8 mouse cellular contexts compared by ENCODE assay signal in genomic region chr11:61174821-61175658, GRCm38 (mm10). TPM values are rescaled to one million over a fixed set of nuclear protein-coding genes. Genes with fewer than 3 reads are reported as not detected.
DNase-seq lines count a peak whose midpoint lies in the region; ATAC-seq and TF ChIP-seq lines count a peak whose summit lies in the region.

Gene Usp22 (minus strand): TSS chr11:61175055.

- peak; percentile 50 to 85; a peak in 3 of 4 replicates for TF ChIP-seq POLR2A in MEL (IDR thresholded peaks at IDR 0.05; ENCODE audit: control insufficient read depth in 1 of 2, insufficient read depth in 1 of 2, low read depth in 1 of 2, low read length in 2 of 2, poor library complexity in 1 of 2)
- peak; percentile 96 for TF ChIP-seq POLR2A in cerebellum, adult 2 months (IDR thresholded peaks at IDR 0.05; ENCODE audit: borderline replicate concordance, insufficient read depth, low read length)

- peak within 1 kb of the TSS; percentile 79 for H3K9ac ChIP-seq in MEL (ENCODE audit: control insufficient read depth, low read depth, low read length, poor library complexity, severe bottlenecking)
- H3K9ac ChIP-seq in forebrain, postnatal 0 days, result peak within 1 kb of the TSS; percentile 100
- peak within 1 kb of the TSS; percentile 95 for H3K9ac ChIP-seq in lung, embryonic 15.5 days

- H3K9me3 ChIP-seq in MEL (replicated peaks; ENCODE audit: insufficient read depth, low read length), result no peaks in the 10 kb centered on the region
- no peaks in the 10 kb centered on the region for H3K9me3 ChIP-seq in forebrain, postnatal 0 days (ENCODE audit: low read length)
- no peaks in the 10 kb centered on the region for H3K9me3 ChIP-seq in lung, embryonic 15.5 days

- H3K4me2 ChIP-seq in forebrain, postnatal 0 days (ENCODE audit: low read depth), result peak within 1 kb of the TSS; percentile 65
- peak within 1 kb of the TSS; percentile 65 for H3K4me2 ChIP-seq in lung, embryonic 15.5 days

- peak within 1 kb of the TSS; percentile 60 for H3K27ac ChIP-seq in MEL (ENCODE audit: control insufficient read depth, low read depth, low read length)
- peak within 1 kb of the TSS; percentile 88 for H3K27ac ChIP-seq in cerebellum, adult 2 months (ENCODE audit: insufficient read depth, low read length)
- H3K27ac ChIP-seq in forebrain, postnatal 0 days (ENCODE audit: low read depth, low read length), result peak within 1 kb of the TSS; percentile 100
- H3K27ac ChIP-seq in lung, embryonic 15.5 days, result peak within 1 kb of the TSS; percentile 97

- H3K79me2 ChIP-seq in MEL (ENCODE audit: control insufficient read depth, insufficient read depth, low read length, poor library complexity), result peaks cover 19% of the 10 kb centered on the region

- peaks cover 0 to 18% of the 10 kb centered on the region in 2 experiments; a peak in 2 of 4 replicates for H3K36me3 ChIP-seq in MEL (ENCODE audit: control insufficient read depth in 1 of 2, insufficient read depth in 2 of 2, low read length in 2 of 2)
- H3K36me3 ChIP-seq in forebrain, postnatal 0 days (ENCODE audit: insufficient read depth), result no peaks in the 10 kb centered on the region
- H3K36me3 ChIP-seq in lung, embryonic 15.5 days, result no peaks in the 10 kb centered on the region

- peak; percentile 100 for DNase-seq in MEL (ENCODE audit: low read depth, low spot score)
- peak; percentile 99 to 100 for DNase-seq in cerebellum, adult 2 months
- DNase-seq in forebrain, postnatal 0 days, result peak; percentile 100
- DNase-seq in heart, postnatal 4 days, result peak; percentile 99
- DNase-seq in layer of hippocampus, adult 8-10 months (ENCODE audit: low spot score in 2 of 2), result peak; percentile 100
- DNase-seq in ovary, adult 18-20 months (ENCODE audit: low spot score), result peak; percentile 100
- peak; percentile 100 for DNase-seq in thymus, postnatal 0 days (ENCODE audit: low spot score)

- under 1% methylated on average over 69 of the region's 69 CpGs for WGBS in cerebellum, adult 2 months
- WGBS in forebrain, postnatal 0 days, result under 1% methylated on average over 68 of the region's 69 CpGs
- WGBS in lung, embryonic 15.5 days, result under 1% methylated on average over 69 of the region's 69 CpGs

- TF ChIP-seq RAD21 in MEL (IDR thresholded peaks at IDR 0.05; ENCODE audit: low read depth, low read length), result no peak

- peak; percentile 94 for ATAC-seq in forebrain, postnatal 0 days
- peak; percentile 98 for ATAC-seq in lung, embryonic 15.5 days (ENCODE audit: borderline replicate concordance, extremely low read depth, low FRiP score, low TSS enrichment)

- no peaks in the 10 kb centered on the region; a peak in 1 of 4 replicates for H3K27me3 ChIP-seq in MEL (ENCODE audit: control insufficient read depth in 1 of 2, insufficient read depth in 2 of 2, low read length in 2 of 2)
- no peaks in the 10 kb centered on the region for H3K27me3 ChIP-seq in cerebellum, adult 2 months (ENCODE audit: control insufficient read depth, insufficient read depth, low read length)
- H3K27me3 ChIP-seq in forebrain, postnatal 0 days (ENCODE audit: insufficient read depth, low read length), result no peaks in the 10 kb centered on the region
- no peaks in the 10 kb centered on the region for H3K27me3 ChIP-seq in lung, embryonic 15.5 days

- peaks cover 12 to 13% of the 10 kb centered on the region in 2 experiments for H3K4me1 ChIP-seq in MEL (ENCODE audit: control insufficient read depth in 1 of 2, insufficient read depth in 2 of 2, low read length in 2 of 2)
- H3K4me1 ChIP-seq in cerebellum, adult 2 months (ENCODE audit: control insufficient read depth, insufficient read depth, low read length), result peaks cover 3% of the 10 kb centered on the region; the same call in 1 of the 2 replicates
- H3K4me1 ChIP-seq in forebrain, postnatal 0 days (ENCODE audit: insufficient read depth), result peaks cover 25% of the 10 kb centered on the region
- peaks cover 14% of the 10 kb centered on the region for H3K4me1 ChIP-seq in lung, embryonic 15.5 days

- TF ChIP-seq EP300 in MEL (IDR thresholded peaks at IDR 0.05; ENCODE audit: low read depth in 1 of 2, low read length in 2 of 2), result peak in 1 of 2 experiments; percentile 6; a peak in 1 of 4 replicates

- TF ChIP-seq CTCF in MEL (IDR thresholded peaks at IDR 0.05 in 2 of 3, conservative IDR thresholded peaks at IDR 0.05 in 1 of 3; ENCODE audit: control insufficient read depth in 1 of 3, insufficient read depth in 1 of 3, low read depth in 2 of 3, low read length in 3 of 3, poor library complexity in 1 of 3, severe bottlenecking in 1 of 3), result no peak
- TF ChIP-seq CTCF in cerebellum, adult 2 months (IDR thresholded peaks at IDR 0.05; ENCODE audit: borderline replicate concordance, insufficient read depth, low read depth, low read length), result no peak
- peak; percentile 25; the same call in 1 of the 2 replicates for TF ChIP-seq CTCF in forebrain, postnatal 0 days (IDR thresholded peaks at IDR 0.05; ENCODE audit: low read depth)

- H3K4me3 ChIP-seq in MEL (ENCODE audit: control insufficient read depth in 1 of 2, insufficient read depth in 1 of 2, low read depth in 2 of 2, low read length in 2 of 2), result peak within 1 kb of the TSS; percentile 78 to 85
- H3K4me3 ChIP-seq in cerebellum, adult 2 months (replicated peaks; ENCODE audit: insufficient read depth, low read depth, low read length), result peak within 1 kb of the TSS; percentile 86
- peak within 1 kb of the TSS; percentile 98 for H3K4me3 ChIP-seq in forebrain, postnatal 0 days (ENCODE audit: low read depth, low read length)
- peak within 1 kb of the TSS; percentile 89 for H3K4me3 ChIP-seq in lung, embryonic 15.5 days

TF ChIP-seq in MEL, 35 proteins besides CTCF, POLR2A, EP300 and RAD21:
- TF ChIP-seq RCOR1 (IDR thresholded peaks at IDR 0.05; ENCODE audit: low read depth, low read length) (peak; percentile 51; the same call in 1 of the 2 replicates), HCFC1 (IDR thresholded peaks at IDR 0.05; ENCODE audit: low read depth, low read length) (peak; percentile 75), UBTF (IDR thresholded peaks at IDR 0.05; ENCODE audit: borderline replicate concordance, insufficient read depth, low read depth, low read length) (0 out of 2 replicates have a peak, but pooled peaks have one; percentile 16), MAX (IDR thresholded peaks at IDR 0.05; ENCODE audit: low read length) (no peak), ETS1 (IDR thresholded peaks at IDR 0.05; ENCODE audit: low read depth, low read length) (peak; percentile 80), ELF1 (IDR thresholded peaks at IDR 0.05; ENCODE audit: low read depth, low read length) (peak; percentile 36; the same call in 1 of the 2 replicates), KAT2A (conservative IDR thresholded peaks at IDR 0.05; ENCODE audit: low read depth, low read length) (0 out of 2 replicates have a peak, but pooled peaks have one; percentile 9), USF1 (IDR thresholded peaks at IDR 0.05; ENCODE audit: low read depth, low read length) (no peak; the same call in 1 of the 2 replicates), TCF12 (IDR thresholded peaks at IDR 0.05; ENCODE audit: low read depth, low read length) (peak; percentile 22; the same call in 1 of the 2 replicates), SIN3A (IDR thresholded peaks at IDR 0.05; ENCODE audit: low read length) (peak; percentile 94), MAFK (IDR thresholded peaks at IDR 0.05; ENCODE audit: borderline replicate concordance, low read depth, low read length) (no peak), ZNF384 (IDR thresholded peaks at IDR 0.05; ENCODE audit: low read depth, low read length) (0 out of 2 replicates have a peak, but pooled peaks have one; percentile 10), MEF2A (IDR thresholded peaks at IDR 0.05; ENCODE audit: extremely low read depth, insufficient replicate concordance, low read depth, low read length, poor library complexity, severe bottlenecking) (no peak), NRF1 (IDR thresholded peaks at IDR 0.05; ENCODE audit: insufficient read depth, low read depth, low read length, poor library complexity, severe bottlenecking) (peak; percentile 85), ZMIZ1 (IDR thresholded peaks at IDR 0.05; ENCODE audit: low read depth, low read length) (0 out of 2 replicates have a peak, but pooled peaks have one; percentile 49), POLR2AphosphoS2 (IDR thresholded peaks at IDR 0.05; ENCODE audit: low read length) (peak; percentile 36; the same call in 1 of the 2 replicates), MYB (IDR thresholded peaks at IDR 0.05; ENCODE audit: low read depth, low read length) (no peak), MXI1 (IDR thresholded peaks at IDR 0.05; ENCODE audit: low read depth, low read length) (peak; percentile 65), NELFE (IDR thresholded peaks at IDR 0.05; ENCODE audit: low read depth, low read length) (peak; percentile 89), CHD2 (IDR thresholded peaks at IDR 0.05; ENCODE audit: low read length) (peak; percentile 69), TBP (IDR thresholded peaks at IDR 0.05; ENCODE audit: low read depth, low read length) (peak; percentile 60)

RNA-seq across cellular contexts. Expression of gene Usp22, which starts in this region (rescaled TPM):
- 36.5 and 37.1 TPM in 2 replicates for total RNA-seq in MEL (2012; rRNA removed)
- 100 to 1,000 TPM in 1 of 2 experiments, 10 to 100 TPM in 1; 36.9 to 646 TPM for polyA plus RNA-seq in MEL (2012; ENCODE audit: insufficient read depth in 1 of 2, insufficient read length in 2 of 2, low read depth in 1 of 2, low replicate concordance in 2 of 2, missing spikeins in 1 of 2)
- 142 and 148 TPM in 2 replicates for polyA plus RNA-seq in cerebellum, adult 2 months (2012; rRNA removed)
- total RNA-seq in forebrain, postnatal 0 days (2014; rRNA removed), result 545 and 656 TPM in 2 replicates
- 345 and 405 TPM in 2 replicates for polyA plus RNA-seq in forebrain, postnatal 0 days (2015; fragmentation: Nextera tagmentation; extraction: Ambion mirVana)
- total RNA-seq in heart, postnatal 4 days (2021), result 10 to 100 TPM; 65.6 to 69.4 TPM
- total RNA-seq in layer of hippocampus, adult 8-10 months (2022), result 100 to 1,000 TPM; 195 to 218 (median 201) TPM
- 109 and 113 TPM in 2 replicates for polyA plus RNA-seq in lung, embryonic 15.5 days (2015; fragmentation: Nextera tagmentation; extraction: Ambion mirVana)
- 51.3 and 53.9 TPM in 2 replicates for polyA plus RNA-seq in thymus, postnatal 0 days (2015; fragmentation: Nextera tagmentation; extraction: Ambion mirVana)

Comparison
In these comparisons a context has a peak if more than half of its experiments do, and no peak if none do; other contexts are left out.
1. Peak in every context shown above with its lines: DNase-seq, ATAC-seq, H3K4me3 ChIP-seq and H3K27ac ChIP-seq.